Mouse (Mus musculus): Measurements from ENCODE around the gene Enpp6. TPM values are rescaled to one million over a fixed set of nuclear protein-coding genes. Genes with fewer than 3 reads are reported as not detected.

Enpp6 gene
- polyA plus RNA-seq, 2 experiments, result 0.17 to 0.20 TPM

DNA sequence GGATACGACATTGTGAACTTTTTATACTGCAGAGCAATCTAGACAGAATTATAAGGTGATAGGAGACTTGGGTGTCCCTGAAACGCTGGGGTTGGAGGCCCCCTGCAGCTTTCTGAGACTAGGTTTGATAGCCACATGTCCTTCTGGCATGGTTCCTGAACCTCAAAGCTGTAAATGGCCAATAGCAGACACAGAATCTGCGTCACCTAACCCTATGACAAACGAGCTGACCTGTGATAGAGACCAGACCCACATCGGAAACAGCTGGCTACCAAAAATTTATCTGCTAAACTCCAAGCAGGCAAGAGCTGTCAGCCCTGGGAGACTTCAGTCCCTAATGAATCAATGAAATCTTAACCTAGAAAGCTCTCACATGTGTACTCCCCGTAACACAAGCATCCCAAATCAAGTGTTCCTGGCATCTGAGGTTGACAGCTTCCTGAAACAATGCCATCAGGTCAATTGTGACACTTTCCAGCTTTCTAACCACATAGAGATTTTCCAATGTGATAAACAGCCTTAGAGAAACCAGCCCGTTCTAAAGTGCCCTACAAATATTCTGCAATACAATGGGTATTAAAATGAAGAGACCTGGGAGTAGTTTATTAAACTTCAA lies 74.5 kb downstream of the Enpp6 start:
- Histone ChIP-seq H3K4me1 (replicated peaks; ENCODE audit: control insufficient read depth in 2 of 2, insufficient read depth in 2 of 2, low read length in 1 of 2) (no peaks in the 10 kb centered on the region), H3K27ac (no peak overlapping the region), H3K9me3 (ENCODE audit: control insufficient read depth, low read length) (no peaks in the 10 kb centered on the region), H3K27me3 (ENCODE audit: control insufficient read depth, insufficient read depth, low read length) (no peaks in the 10 kb centered on the region), H3K9ac (replicated peaks) (no peak overlapping the region), H3K4me2 (ENCODE audit: low read depth) (no peak overlapping the region), H3K36me3 (replicated peaks; ENCODE audit: control insufficient read depth, insufficient read depth, low read depth) (no peaks in the 10 kb centered on the region), H3K4me3 (ENCODE audit: insufficient read depth in 1 of 2, low read depth in 2 of 2, low read length in 2 of 2) (no peak overlapping the region)
- DNase-seq (ENCODE audit: low read depth in 3 of 3, low spot score in 3 of 3) (no peak), ATAC-seq (ENCODE audit: insufficient read depth) (no peak)
- WGBS (ENCODE audit: insufficient replicate concordance), result 41% methylated on average over 7 of the region's 7 CpGs
- TF ChIP-seq EP300 (IDR thresholded peaks at IDR 0.05; ENCODE audit: low read depth) (no peak), CTCF (IDR thresholded peaks at IDR 0.05; ENCODE audit: low read depth) (no peak)

GRCm38 (mm10) chr8:47067121-47067520 lies 80.4 kb downstream of the Enpp6 start:
- Histone ChIP-seq H3K4me3 (ENCODE audit: insufficient read depth in 1 of 2, low read depth in 2 of 2, low read length in 2 of 2) (no peak overlapping the region), H3K9ac (replicated peaks) (no peak overlapping the region), H3K27ac (no peak overlapping the region), H3K9me3 (ENCODE audit: control insufficient read depth, low read length) (no peaks in the 10 kb centered on the region), H3K27me3 (ENCODE audit: control insufficient read depth, insufficient read depth, low read length) (no peaks in the 10 kb centered on the region), H3K4me1 (replicated peaks; ENCODE audit: control insufficient read depth in 2 of 2, insufficient read depth in 2 of 2, low read length in 1 of 2) (no peaks in the 10 kb centered on the region), H3K36me3 (replicated peaks; ENCODE audit: control insufficient read depth, insufficient read depth, low read depth) (no peaks in the 10 kb centered on the region), H3K4me2 (ENCODE audit: low read depth) (no peak overlapping the region)
- WGBS (ENCODE audit: insufficient replicate concordance), result 78% methylated on average over 9 of the region's 9 CpGs
- DNase-seq (ENCODE audit: low read depth in 3 of 3, low spot score in 3 of 3) (no peak), ATAC-seq (ENCODE audit: insufficient read depth) (no peak)
- TF ChIP-seq CTCF (IDR thresholded peaks at IDR 0.05; ENCODE audit: low read depth) (no peak), EP300 (IDR thresholded peaks at IDR 0.05; ENCODE audit: low read depth) (no peak)

DNA sequence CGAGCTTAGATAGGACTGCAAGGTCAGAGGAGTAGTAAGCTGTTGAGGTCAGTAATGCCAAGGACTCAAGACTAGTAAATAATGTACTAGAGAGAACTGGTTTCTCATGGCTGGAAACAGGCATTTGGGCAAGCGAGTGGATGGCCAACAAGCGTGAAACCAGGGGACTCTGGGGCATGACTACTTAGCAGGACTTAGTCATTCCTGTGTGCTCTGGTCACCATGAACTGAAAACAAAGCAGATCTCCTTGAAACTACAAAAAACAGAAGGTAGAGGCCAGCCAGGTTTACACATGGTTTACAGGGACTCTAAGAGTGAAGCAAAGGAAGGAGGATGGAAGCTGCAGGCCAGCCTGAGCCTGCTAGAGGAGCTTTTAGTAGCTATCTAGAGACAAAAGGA lies 82.9 kb downstream of the Enpp6 start:
- Histone ChIP-seq H3K4me1 (replicated peaks; ENCODE audit: control insufficient read depth in 2 of 2, insufficient read depth in 2 of 2, low read length in 1 of 2) (no peaks in the 10 kb centered on the region), H3K4me2 (ENCODE audit: low read depth) (no peak overlapping the region), H3K27me3 (ENCODE audit: control insufficient read depth, insufficient read depth, low read length) (no peaks in the 10 kb centered on the region), H3K36me3 (replicated peaks; ENCODE audit: control insufficient read depth, insufficient read depth, low read depth) (no peaks in the 10 kb centered on the region), H3K27ac (no peak overlapping the region), H3K9me3 (ENCODE audit: control insufficient read depth, low read length) (no peaks in the 10 kb centered on the region), H3K9ac (replicated peaks) (no peak overlapping the region), H3K4me3 (ENCODE audit: insufficient read depth in 1 of 2, low read depth in 2 of 2, low read length in 2 of 2) (no peak overlapping the region)
- ATAC-seq (ENCODE audit: insufficient read depth) (no peak), DNase-seq (ENCODE audit: low read depth in 3 of 3, low spot score in 3 of 3) (no peak)
- 47% methylated on average over 3 of the region's 3 CpGs for WGBS (ENCODE audit: insufficient replicate concordance)
- no peak for TF ChIP-seq CTCF (IDR thresholded peaks at IDR 0.05; ENCODE audit: low read depth)
- TF ChIP-seq EP300 (IDR thresholded peaks at IDR 0.05; ENCODE audit: low read depth), result no peak

DNA sequence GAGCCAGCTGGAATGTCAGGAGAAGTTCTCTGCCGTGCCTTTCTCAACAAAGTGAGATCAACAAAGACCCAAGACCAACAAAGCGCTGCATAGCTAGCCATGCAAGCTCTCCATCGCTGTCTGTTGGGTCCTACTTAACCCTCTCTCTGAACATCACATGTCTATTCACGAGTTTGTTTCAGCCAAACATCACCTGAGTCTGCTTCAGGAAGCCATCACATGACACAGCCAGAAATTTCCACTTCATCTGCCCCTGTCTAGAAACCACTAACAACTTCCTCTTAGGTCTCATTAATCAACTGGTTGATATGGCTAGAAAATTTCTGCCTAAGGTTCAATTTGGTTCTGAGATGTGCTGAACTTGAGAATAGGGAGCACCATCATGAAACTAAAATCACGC lies 85.3 kb downstream of the Enpp6 start:
- Histone ChIP-seq H3K9ac (replicated peaks) (no peak overlapping the region), H3K4me1 (replicated peaks; ENCODE audit: control insufficient read depth in 2 of 2, insufficient read depth in 2 of 2, low read length in 1 of 2) (no peaks in the 10 kb centered on the region), H3K4me2 (ENCODE audit: low read depth) (no peak overlapping the region), H3K27me3 (ENCODE audit: control insufficient read depth, insufficient read depth, low read length) (no peaks in the 10 kb centered on the region), H3K9me3 (ENCODE audit: control insufficient read depth, low read length) (no peaks in the 10 kb centered on the region), H3K4me3 (ENCODE audit: insufficient read depth in 1 of 2, low read depth in 2 of 2, low read length in 2 of 2) (no peak overlapping the region), H3K27ac (no peak overlapping the region), H3K36me3 (replicated peaks; ENCODE audit: control insufficient read depth, insufficient read depth, low read depth) (no peaks in the 10 kb centered on the region)
- 47% methylated on average over 5 of the region's 5 CpGs for WGBS (ENCODE audit: insufficient replicate concordance)
- ATAC-seq (ENCODE audit: insufficient read depth) (no peak), DNase-seq (ENCODE audit: low read depth in 3 of 3, low spot score in 3 of 3) (no peak)
- TF ChIP-seq CTCF (IDR thresholded peaks at IDR 0.05; ENCODE audit: low read depth) (no peak), EP300 (IDR thresholded peaks at IDR 0.05; ENCODE audit: low read depth) (no peak)

- Histone ChIP-seq H3K9me3 (ENCODE audit: control insufficient read depth, low read length) (no peaks in the 10 kb centered on the region), H3K36me3 (replicated peaks; ENCODE audit: control insufficient read depth, insufficient read depth, low read depth) (no peaks in the 10 kb centered on the region), H3K9ac (replicated peaks) (no peak overlapping the region), H3K4me2 (ENCODE audit: low read depth) (no peak overlapping the region), H3K4me3 (ENCODE audit: insufficient read depth in 1 of 2, low read depth in 2 of 2, low read length in 2 of 2) (no peak overlapping the region), H3K27ac (no peak overlapping the region), H3K4me1 (replicated peaks; ENCODE audit: control insufficient read depth in 2 of 2, insufficient read depth in 2 of 2, low read length in 1 of 2) (no peaks in the 10 kb centered on the region), H3K27me3 (ENCODE audit: control insufficient read depth, insufficient read depth, low read length) (no peaks in the 10 kb centered on the region)
- no peak for DNase-seq (ENCODE audit: low read depth in 3 of 3, low spot score in 3 of 3)
- ATAC-seq (ENCODE audit: insufficient read depth), result no peak
- 63% methylated on average over 6 of the region's 6 CpGs for WGBS (ENCODE audit: insufficient replicate concordance)
- TF ChIP-seq CTCF (IDR thresholded peaks at IDR 0.05; ENCODE audit: low read depth) (no peak), EP300 (IDR thresholded peaks at IDR 0.05; ENCODE audit: low read depth) (no peak)
These were observed 89.4 kb downstream of the Enpp6 start for GRCm38 (mm10) chr8:47075941-47076555.

All from liver, embryonic 14.5 days (tissue).